Mouse (Mus musculus): ENCODE measurements around the gene Ndp. TPM values are rescaled to one million over a fixed set of nuclear protein-coding genes. Genes with fewer than 3 reads are reported as not detected.

Ndp gene
- total RNA-seq, 2 experiments from 2014 or later = 9.3 TPM

DNA sequence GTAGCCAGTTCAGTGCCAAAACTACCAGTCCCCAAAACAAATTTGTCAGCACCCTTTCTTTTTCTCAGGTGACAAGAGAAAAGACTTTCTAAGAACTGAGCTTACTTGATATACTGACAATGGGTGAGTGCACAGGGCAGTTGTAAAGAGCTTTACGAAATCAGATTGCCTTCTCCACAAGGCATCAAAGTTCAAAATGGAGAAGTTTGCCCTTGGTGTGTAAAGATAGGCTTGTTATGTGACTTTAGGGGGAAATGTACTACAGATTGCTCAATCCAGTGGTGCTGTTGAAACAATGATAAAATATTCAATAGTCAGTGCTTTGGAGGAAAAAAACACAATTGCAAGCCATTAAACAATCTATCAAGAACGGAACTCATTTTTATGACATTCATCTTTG lies 70.1 kb downstream of the Ndp start:
- DNase-seq (ENCODE audit: low spot score in 2 of 2) = no peak
- Histone ChIP-seq H3K4me3 (no peak overlapping the region), H3K27ac (no peak overlapping the region)
- no peak for TF ChIP-seq CTCF (conservative IDR thresholded peaks at IDR 0.05)

GRCm38 (mm10) chrX:16837293-16837692 lies 74.3 kb downstream of the Ndp start:
- H3K27ac ChIP-seq = no peak overlapping the region
- TF ChIP-seq CTCF (conservative IDR thresholded peaks at IDR 0.05) = no peak
- H3K4me3 ChIP-seq = no peak overlapping the region
- no peak for DNase-seq (ENCODE audit: low spot score in 2 of 2)

- Histone ChIP-seq H3K27ac (no peak overlapping the region), H3K4me3 (no peak overlapping the region)
- TF ChIP-seq CTCF (conservative IDR thresholded peaks at IDR 0.05) = no peak
- DNase-seq (ENCODE audit: low spot score in 2 of 2) = no peak
Measured at GRCm38 (mm10) chrX:16836488-16837082, 75.0 kb downstream of the Ndp start.

Other genes with a start within 250 kb of the Ndp start
- gene Maob, start 94.4 kb downstream of the Ndp start, total RNA-seq (2021) = 10 to 100 TPM; 16.0 to 19.4 TPM

Data from layer of hippocampus, adult 2 months (tissue).